Mouse (Mus musculus): ENCODE measurements around the gene Creb5. TPM values are rescaled to one million over a fixed set of nuclear protein-coding genes. Genes with fewer than 3 reads are reported as not detected.
A peak's percentile ranks its signal among the peaks of the same experiment; 100 is the strongest.

Creb5 gene
- polyA plus RNA-seq, 1 experiment from 2014 or later: 3.9 TPM

DNA sequence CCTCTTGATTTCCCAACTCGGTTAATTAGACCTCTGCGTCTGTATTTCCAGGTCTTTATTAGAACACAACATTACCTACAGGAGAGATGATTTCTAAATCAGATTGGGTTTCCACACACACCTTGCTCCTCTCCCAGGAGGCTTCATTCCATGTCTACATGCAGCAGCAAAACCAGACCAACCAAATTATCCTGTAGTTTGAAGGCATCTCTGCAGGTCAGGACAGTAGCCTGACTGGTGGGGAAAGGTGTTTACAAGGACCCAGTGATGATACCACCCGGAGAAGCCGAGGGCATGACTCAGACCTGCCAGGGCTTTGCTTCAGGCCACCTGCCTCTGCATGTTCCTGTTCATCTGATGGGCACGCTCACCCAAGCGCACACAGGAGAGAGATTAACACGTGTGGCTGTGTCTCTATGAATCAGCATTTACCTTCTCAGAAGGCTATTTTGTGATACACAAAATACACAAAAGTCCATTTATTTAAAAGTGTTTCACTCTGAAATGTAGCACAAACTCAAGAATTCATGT lies 355.8 kb downstream of the Creb5 start:
- Histone ChIP-seq H3K9me3 (no peaks in the 10 kb centered on the region), H3K4me3 (no peak overlapping the region), H3K27me3 (no peaks in the 10 kb centered on the region), H3K9ac (no peak overlapping the region), H3K27ac (replicated peaks) (no peak overlapping the region), H3K36me3 (no peaks in the 10 kb centered on the region), H3K4me1 (replicated peaks) (peaks cover 22% of the 10 kb centered on the region), H3K4me2 (no peak overlapping the region)
- no peak for ATAC-seq (ENCODE audit: low FRiP score, low read depth)
- WGBS: 79% methylated on average over 7 of the region's 7 CpGs

DNA sequence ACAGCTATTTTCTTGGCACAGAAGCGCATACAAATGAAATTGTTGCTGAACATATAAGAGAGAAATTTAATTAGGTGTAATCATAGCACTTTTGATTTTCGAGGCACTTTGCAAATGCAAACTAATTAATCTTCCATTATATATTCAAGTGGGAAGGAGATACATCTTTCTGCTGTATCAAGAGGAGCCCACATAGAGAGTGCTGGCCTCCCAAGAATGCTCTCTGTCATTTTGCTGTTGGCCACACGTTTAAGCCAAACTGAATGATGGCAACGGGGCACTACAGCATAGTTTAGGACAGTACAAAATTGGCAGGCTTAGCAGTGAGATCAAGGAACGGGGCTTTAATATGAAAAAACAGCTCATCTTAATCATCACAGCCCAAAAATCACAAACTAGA lies 356.4 kb downstream of the Creb5 start:
- Histone ChIP-seq H3K4me2 (no peak overlapping the region), H3K9me3 (no peaks in the 10 kb centered on the region), H3K4me1 (replicated peaks) (peaks cover 21% of the 10 kb centered on the region), H3K36me3 (no peaks in the 10 kb centered on the region), H3K9ac (no peak overlapping the region), H3K27ac (replicated peaks) (no peak overlapping the region), H3K27me3 (no peaks in the 10 kb centered on the region), H3K4me3 (no peak overlapping the region)
- ATAC-seq (ENCODE audit: low FRiP score, low read depth): no peak
- WGBS: 59% methylated on average over 5 of the region's 5 CpGs

DNA sequence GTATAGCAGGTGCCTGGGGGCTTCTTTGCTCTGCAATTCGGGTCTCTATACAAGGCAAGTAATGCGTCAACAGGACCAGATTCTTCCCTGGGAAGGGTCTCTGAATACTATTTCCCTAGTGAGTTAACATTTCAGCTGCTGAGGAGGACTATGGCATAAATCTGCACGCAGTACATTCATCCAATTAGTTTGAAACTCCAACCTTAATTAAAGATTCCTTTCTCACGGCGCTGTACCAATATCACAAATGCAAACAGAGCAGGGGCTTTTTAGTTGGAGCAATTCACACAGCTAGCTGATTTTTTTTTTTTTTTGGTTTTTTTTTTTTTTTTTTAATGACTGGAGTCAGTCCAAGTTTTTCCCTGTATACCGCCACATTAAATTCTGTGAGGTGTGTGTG lies 357.0 kb downstream of the Creb5 start:
- WGBS: 43% methylated on average over 6 of the region's 6 CpGs
- Histone ChIP-seq H3K9ac (no peak overlapping the region), H3K4me3 (no peak overlapping the region), H3K36me3 (no peaks in the 10 kb centered on the region), H3K27me3 (no peaks in the 10 kb centered on the region), H3K27ac (replicated peaks) (no peak overlapping the region), H3K9me3 (no peaks in the 10 kb centered on the region), H3K4me2 (no peak overlapping the region), H3K4me1 (replicated peaks) (peaks cover 21% of the 10 kb centered on the region)
- ATAC-seq (ENCODE audit: low FRiP score, low read depth): no peak

DNA sequence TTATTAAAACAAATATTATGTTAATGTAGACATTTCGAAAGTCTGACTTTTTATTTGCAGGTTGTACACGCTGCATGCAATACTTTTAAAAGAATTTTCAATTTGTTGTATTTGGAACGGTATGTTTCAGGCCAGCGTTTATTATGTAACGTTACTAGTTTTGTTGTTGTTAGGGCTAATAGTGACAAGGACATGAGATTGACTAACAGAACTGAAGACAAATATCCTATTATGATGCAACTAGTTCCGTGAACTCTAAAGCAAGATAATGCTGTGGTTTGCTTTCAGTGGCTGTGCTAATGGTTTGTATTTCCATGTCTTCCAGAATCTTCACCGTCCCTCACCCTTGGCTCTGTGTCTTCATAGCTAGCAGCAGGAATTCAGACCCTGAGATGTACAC lies 357.9 kb downstream of the Creb5 start:
- peaks cover 21% of the 10 kb centered on the region for H3K4me1 ChIP-seq (replicated peaks)
- no peaks in the 10 kb centered on the region for H3K27me3 ChIP-seq
- H3K36me3 ChIP-seq: no peaks in the 10 kb centered on the region
- H3K4me2 ChIP-seq: no peak overlapping the region
- 94% methylated on average over 7 of the region's 7 CpGs for WGBS
- H3K27ac ChIP-seq (replicated peaks): no peak overlapping the region
- no peaks in the 10 kb centered on the region for H3K9me3 ChIP-seq
- H3K4me3 ChIP-seq: no peak overlapping the region
- no peak for ATAC-seq (ENCODE audit: low FRiP score, low read depth)
- no peak overlapping the region for H3K9ac ChIP-seq

DNA sequence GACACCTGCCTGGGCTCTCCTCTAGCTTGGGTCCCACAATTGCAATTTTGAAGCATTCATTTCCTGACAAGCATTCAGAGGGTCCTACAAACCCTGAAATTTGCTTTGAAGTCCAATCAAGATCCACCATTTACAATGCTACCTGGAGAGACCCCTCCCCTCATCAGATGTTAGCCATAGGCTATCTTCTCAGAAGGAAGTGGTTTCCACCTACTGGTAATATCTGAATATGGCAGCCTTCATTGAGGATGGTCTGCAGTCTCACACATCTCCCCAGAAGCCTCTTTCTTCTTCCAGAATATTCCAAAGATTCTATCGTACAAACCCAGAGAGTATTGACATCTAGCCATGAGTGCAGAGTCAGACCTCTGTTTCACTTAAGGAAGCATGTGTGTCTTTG lies 362.7 kb downstream of the Creb5 start:
- no peak overlapping the region for H3K4me2 ChIP-seq
- H3K27me3 ChIP-seq: no peaks in the 10 kb centered on the region
- 73% methylated on average over 1 of the region's 1 CpGs for WGBS

DNA sequence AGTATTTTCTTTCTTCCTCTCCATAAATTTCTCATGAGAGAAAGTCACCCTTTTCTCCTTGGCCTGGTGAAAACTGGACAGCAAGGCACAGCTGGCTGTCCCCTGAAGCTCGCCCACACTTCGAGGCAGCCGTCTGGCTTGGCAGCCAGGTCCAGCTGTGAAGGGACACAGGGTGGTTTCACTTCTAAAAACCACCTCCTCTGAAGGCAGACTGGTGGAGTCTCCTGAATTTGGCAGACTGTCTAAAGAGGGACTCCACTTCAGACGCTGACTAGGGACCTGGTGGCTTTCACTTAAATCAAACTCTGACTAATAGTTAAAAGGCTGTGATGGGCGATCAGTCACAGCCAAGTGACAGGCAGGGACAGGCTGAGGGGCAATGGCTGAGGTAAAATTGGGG lies 365.6 kb downstream of the Creb5 start:
- Histone ChIP-seq H3K4me3 (no peak overlapping the region), H3K36me3 (no peaks in the 10 kb centered on the region), H3K4me2 (no peak overlapping the region), H3K9ac (no peak overlapping the region), H3K9me3 (no peaks in the 10 kb centered on the region), H3K4me1 (replicated peaks) (peaks cover 10% of the 10 kb centered on the region), H3K27ac (replicated peaks) (no peak overlapping the region), H3K27me3 (no peaks in the 10 kb centered on the region)
- no peak for ATAC-seq (ENCODE audit: low FRiP score, low read depth)
- WGBS: 53% methylated on average over 5 of the region's 5 CpGs

More for the DNA sequence above, 362.7 kb downstream of the Creb5 start:
- Histone ChIP-seq H3K4me1 (replicated peaks) (peaks cover 7% of the 10 kb centered on the region), H3K27ac (replicated peaks) (no peak overlapping the region), H3K36me3 (no peaks in the 10 kb centered on the region), H3K9ac (no peak overlapping the region), H3K9me3 (no peaks in the 10 kb centered on the region), H3K4me3 (no peak overlapping the region)
- no peak for ATAC-seq (ENCODE audit: low FRiP score, low read depth)

DNA sequence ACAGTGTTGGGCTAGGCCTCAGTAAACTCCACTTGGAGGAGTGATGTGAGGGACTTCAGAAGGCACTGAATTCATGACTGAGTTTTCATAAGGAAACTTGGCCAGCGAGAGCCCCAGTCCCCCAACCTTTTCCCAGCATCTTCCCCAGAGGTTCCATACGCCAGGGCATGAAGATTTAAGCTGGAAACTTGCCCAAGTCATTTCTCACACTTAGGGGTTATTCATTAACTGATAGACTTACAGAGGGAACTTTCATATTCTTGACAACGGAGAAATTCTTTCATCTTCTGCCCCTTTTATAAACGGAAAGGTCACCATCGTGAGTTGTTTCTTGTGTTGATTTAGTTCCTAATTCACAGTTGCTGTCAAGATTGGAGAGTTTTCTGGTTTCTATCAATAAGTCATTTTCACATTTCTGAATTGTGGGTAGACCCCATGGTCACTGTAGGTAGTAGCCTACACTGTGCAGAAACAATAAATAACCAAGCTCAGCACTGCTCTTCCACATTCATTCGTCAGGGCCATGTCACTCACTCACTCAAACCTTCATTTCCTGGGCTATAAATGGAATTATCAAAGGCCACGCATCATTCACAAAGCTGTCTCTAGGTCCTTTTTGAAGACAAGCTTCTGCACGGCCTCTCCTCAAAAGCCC lies 366.8 kb downstream of the Creb5 start:
- no peaks in the 10 kb centered on the region for H3K9me3 ChIP-seq
- no peak overlapping the region for H3K4me3 ChIP-seq
- no peaks in the 10 kb centered on the region for H3K36me3 ChIP-seq
- no peak overlapping the region for H3K27ac ChIP-seq (replicated peaks)
- 65% methylated on average over 8 of the region's 8 CpGs for WGBS
- no peak for ATAC-seq (ENCODE audit: low FRiP score, low read depth)
- H3K4me1 ChIP-seq (replicated peaks): peaks cover 10% of the 10 kb centered on the region
- H3K4me2 ChIP-seq: no peak overlapping the region
- H3K9ac ChIP-seq: no peak overlapping the region
- H3K27me3 ChIP-seq: no peaks in the 10 kb centered on the region

DNA sequence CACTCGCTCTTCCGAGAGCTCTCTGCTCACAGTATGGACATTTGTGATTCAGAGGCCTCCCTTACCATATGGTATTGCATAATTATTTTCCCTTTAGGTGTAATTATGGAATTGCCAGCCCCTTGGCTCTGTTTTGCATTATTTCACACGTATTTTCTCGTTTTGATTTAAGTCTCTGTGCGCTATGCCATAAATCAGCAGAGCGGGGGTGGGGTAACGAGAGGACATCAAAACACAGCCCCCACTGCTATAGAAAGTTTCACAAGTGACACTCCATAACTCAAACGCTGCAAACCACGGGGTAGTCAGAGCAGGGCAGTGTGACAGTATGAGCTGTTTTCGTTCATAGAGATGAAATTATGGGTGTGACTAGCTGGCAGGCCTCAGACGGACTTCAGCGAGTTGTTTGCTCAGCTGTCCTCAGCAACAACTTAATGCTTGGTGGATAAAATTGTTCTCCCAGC lies 367.3 kb downstream of the Creb5 start:
- 52% methylated on average over 12 of the region's 12 CpGs for WGBS
- Histone ChIP-seq H3K9ac (no peak overlapping the region), H3K36me3 (no peaks in the 10 kb centered on the region), H3K27me3 (no peaks in the 10 kb centered on the region), H3K4me3 (no peak overlapping the region), H3K4me2 (no peak overlapping the region), H3K4me1 (replicated peaks) (peaks cover 10% of the 10 kb centered on the region), H3K27ac (replicated peaks) (no peak overlapping the region), H3K9me3 (no peaks in the 10 kb centered on the region)
- no peak for ATAC-seq (ENCODE audit: low FRiP score, low read depth)

DNA sequence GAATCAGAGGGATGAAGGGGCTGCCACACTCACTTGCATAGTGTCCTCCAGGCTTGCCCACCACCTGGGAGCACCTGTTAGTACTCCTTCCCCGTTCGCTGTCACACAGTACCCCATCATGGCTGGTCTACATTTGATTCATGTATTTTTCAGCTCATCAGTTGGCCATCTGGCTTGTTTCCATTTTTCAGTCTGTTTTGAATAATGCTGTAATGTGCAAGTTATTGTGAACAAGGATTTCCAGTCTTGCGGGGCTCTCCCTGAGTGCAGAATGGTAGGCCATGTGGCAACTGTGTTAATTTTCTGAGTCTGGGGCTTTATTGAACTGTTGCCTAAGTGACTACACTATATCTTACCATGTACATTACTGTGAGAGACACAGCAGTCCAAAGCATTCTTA lies 369.4 kb downstream of the Creb5 start:
- peaks cover 10% of the 10 kb centered on the region for H3K4me1 ChIP-seq (replicated peaks)
- H3K4me2 ChIP-seq: no peak overlapping the region
- WGBS: 68% methylated on average over 3 of the region's 3 CpGs
- no peaks in the 10 kb centered on the region for H3K27me3 ChIP-seq
- no peak overlapping the region for H3K9ac ChIP-seq
- ATAC-seq (ENCODE audit: low FRiP score, low read depth): no peak
- H3K27ac ChIP-seq (replicated peaks): no peak overlapping the region
- H3K36me3 ChIP-seq: no peaks in the 10 kb centered on the region
- no peak overlapping the region for H3K4me3 ChIP-seq
- H3K9me3 ChIP-seq: no peaks in the 10 kb centered on the region

DNA sequence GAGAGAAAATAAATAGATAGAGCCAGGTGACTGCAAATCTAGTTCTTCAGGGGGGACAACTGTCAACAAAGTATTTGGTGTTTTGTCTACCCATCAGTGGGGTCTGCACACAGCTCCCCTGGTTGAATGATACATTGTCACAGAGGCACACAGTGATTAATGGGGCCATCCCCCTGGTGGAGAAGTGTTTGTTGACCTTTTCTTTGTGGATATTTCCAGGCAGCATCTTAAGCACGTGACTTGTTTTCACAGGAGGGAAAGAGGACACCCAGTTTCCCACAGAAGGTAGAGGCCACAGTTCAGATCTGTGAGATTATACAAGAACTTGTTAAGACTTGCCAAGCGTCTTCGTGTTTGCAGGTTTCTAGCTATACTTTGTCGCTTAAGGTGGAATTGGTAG lies 370.4 kb downstream of the Creb5 start:
- Histone ChIP-seq H3K4me3 (no peak overlapping the region), H3K27me3 (no peaks in the 10 kb centered on the region), H3K9me3 (no peaks in the 10 kb centered on the region), H3K27ac (replicated peaks) (no peak overlapping the region), H3K4me1 (replicated peaks) (peaks cover 10% of the 10 kb centered on the region), H3K36me3 (no peaks in the 10 kb centered on the region), H3K4me2 (no peak overlapping the region), H3K9ac (no peak overlapping the region)
- no peak for ATAC-seq (ENCODE audit: low FRiP score, low read depth)
- 67% methylated on average over 4 of the region's 4 CpGs for WGBS

DNA sequence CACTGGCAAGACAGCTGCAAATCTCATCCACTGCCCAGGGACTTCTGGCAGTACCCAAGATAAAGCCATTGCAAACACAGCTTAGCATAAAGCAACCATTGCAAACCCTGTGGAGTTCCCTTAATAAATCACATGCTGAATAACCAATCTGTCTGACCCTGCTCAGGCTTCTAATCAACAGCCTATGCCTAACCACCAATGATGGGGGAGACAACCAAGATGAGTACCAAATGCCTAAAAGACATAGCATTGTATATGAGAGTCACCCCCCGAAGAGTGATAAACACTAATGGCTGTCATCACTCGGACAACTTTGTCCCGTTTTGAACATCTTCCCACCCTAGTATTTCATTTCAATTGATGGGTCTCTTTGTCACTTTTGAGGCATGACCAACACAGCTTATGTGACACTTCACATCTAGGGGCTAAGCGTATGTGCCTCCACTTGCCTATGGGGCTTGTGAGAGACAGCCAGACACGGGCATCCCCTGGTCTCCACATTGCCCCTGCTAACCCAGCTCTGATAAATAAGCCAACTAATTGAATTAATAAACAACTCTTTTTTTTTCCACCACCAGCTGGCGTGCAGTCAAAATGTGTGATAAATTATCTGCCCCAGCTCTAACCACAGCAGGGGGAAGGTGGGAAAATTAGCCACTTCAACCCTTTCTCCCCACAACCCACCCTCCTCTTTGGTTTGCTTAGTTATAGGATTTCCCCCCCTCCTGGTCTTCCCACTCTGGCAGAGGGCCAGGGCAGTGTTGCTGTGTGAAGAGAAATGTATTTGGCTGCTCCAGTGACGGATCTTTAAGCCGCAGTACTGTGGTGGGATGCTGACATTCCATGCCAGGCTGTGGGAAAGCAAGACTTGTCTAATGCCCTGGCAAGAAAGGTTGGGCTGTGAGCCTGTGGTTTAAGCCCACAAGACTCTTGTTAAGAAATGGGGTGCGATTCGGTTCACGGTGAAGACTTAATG lies 376.1 kb downstream of the Creb5 start:
- Histone ChIP-seq H3K9ac (no peak overlapping the region), H3K4me3 (no peak overlapping the region), H3K4me1 (replicated peaks) (peaks cover 14% of the 10 kb centered on the region), H3K4me2 (no peak overlapping the region), H3K9me3 (no peaks in the 10 kb centered on the region), H3K36me3 (no peaks in the 10 kb centered on the region), H3K27ac (replicated peaks) (no peak overlapping the region), H3K27me3 (no peaks in the 10 kb centered on the region)
- WGBS: 47% methylated on average over 11 of the region's 11 CpGs
- peak; percentile 69; the same call in 1 of the 2 replicates for ATAC-seq (ENCODE audit: low FRiP score, low read depth)

DNA sequence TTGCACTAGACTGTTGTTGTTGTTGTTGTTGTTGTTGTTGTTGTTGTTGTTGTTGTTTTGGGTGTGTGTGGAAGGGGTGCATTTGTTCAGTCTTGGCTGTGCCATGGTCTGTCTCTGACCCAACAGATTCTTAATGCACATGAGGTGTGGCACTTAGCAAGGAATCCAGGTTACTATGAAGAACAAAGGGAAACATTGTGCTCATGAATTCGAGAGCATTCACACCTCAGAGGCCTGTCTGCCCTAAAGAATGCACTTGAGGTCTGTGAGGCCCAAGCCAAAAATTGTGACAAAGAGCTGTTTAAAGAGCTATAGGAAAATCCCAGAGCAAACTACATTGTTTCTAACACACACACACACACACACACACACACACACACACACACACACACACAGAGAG lies 377.7 kb downstream of the Creb5 start:
- Histone ChIP-seq H3K9me3 (no peaks in the 10 kb centered on the region), H3K27me3 (no peaks in the 10 kb centered on the region), H3K9ac (no peak overlapping the region), H3K27ac (replicated peaks) (no peak overlapping the region), H3K4me1 (replicated peaks) (peaks cover 14% of the 10 kb centered on the region), H3K4me3 (no peak overlapping the region), H3K4me2 (no peak overlapping the region), H3K36me3 (no peaks in the 10 kb centered on the region)
- no peak for ATAC-seq (ENCODE audit: low FRiP score, low read depth)
- 75% methylated on average over 1 of the region's 1 CpGs for WGBS

Data from hindbrain, embryonic 15.5 days (tissue).